Mouse (Mus musculus): ENCODE data around the gene Sinhcaf.

Sinhcaf gene

GRCm38 (mm10) chr6:148945509-148946408, 508 bp downstream of the Sinhcaf start:
- peak; percentile 73 for DNase-seq (ENCODE audit: low read depth, low spot score)

GRCm38 (mm10) chr6:148944767-148945508, 1.3 kb downstream of the Sinhcaf start:
- DNase-seq (ENCODE audit: low read depth, low spot score), result no peak

- DNase-seq (ENCODE audit: low read depth, low spot score), result peak; percentile 83
Observed at GRCm38 (mm10) chr6:148944344-148944766, 1.9 kb downstream of the Sinhcaf start.

GRCm38 (mm10) chr6:148943695-148944094, 2.6 kb downstream of the Sinhcaf start:
- DNase-seq (ENCODE audit: low read depth, low spot score), result no peak

GRCm38 (mm10) chr6:148942406-148942805, 3.9 kb downstream of the Sinhcaf start:
- no peak for DNase-seq (ENCODE audit: low read depth, low spot score)

- no peak for DNase-seq (ENCODE audit: low read depth, low spot score)
Observed at GRCm38 (mm10) chr6:148941880-148942279, 4.4 kb downstream of the Sinhcaf start.

- peak; percentile 64 for DNase-seq (ENCODE audit: low read depth, low spot score)
Observed at GRCm38 (mm10) chr6:148940383-148940782, 5.9 kb downstream of the Sinhcaf start.

- no peak for DNase-seq (ENCODE audit: low read depth, low spot score)
Observed at GRCm38 (mm10) chr6:148937693-148938092, 8.6 kb downstream of the Sinhcaf start.

GRCm38 (mm10) chr6:148934961-148935590, 11.2 kb downstream of the Sinhcaf start:
- no peak for DNase-seq (ENCODE audit: low read depth, low spot score)

- DNase-seq (ENCODE audit: low read depth, low spot score), result peak; percentile 51
Observed at GRCm38 (mm10) chr6:148931281-148931680, 15.0 kb downstream of the Sinhcaf start.

- no peak for DNase-seq (ENCODE audit: low read depth, low spot score)
Observed at GRCm38 (mm10) chr6:148918841-148919398, 27.3 kb downstream of the Sinhcaf start.

GRCm38 (mm10) chr6:148917672-148918071, 28.6 kb downstream of the Sinhcaf start:
- no peak for DNase-seq (ENCODE audit: low read depth, low spot score)

GRCm38 (mm10) chr6:148916817-148917216, 29.4 kb downstream of the Sinhcaf start:
- peak; percentile 56 for DNase-seq (ENCODE audit: low read depth, low spot score)

GRCm38 (mm10) chr6:148913938-148914337, 32.3 kb downstream of the Sinhcaf start:
- peak; percentile 78 for DNase-seq (ENCODE audit: low read depth, low spot score)

- DNase-seq (ENCODE audit: low read depth, low spot score), result peak; percentile 67
Observed at GRCm38 (mm10) chr6:148911906-148912305, 34.4 kb downstream of the Sinhcaf start.

- no peak for DNase-seq (ENCODE audit: low read depth, low spot score)
Observed at GRCm38 (mm10) chr6:148906958-148907357, 39.3 kb downstream of the Sinhcaf start.

- DNase-seq (ENCODE audit: low read depth, low spot score), result no peak
Observed at GRCm38 (mm10) chr6:148902728-148903127, 43.5 kb downstream of the Sinhcaf start.

- no peak for DNase-seq (ENCODE audit: low read depth, low spot score)
Observed at GRCm38 (mm10) chr6:148896507-148896851, 49.8 kb downstream of the Sinhcaf start.

- peak; percentile 98 for DNase-seq (ENCODE audit: low read depth, low spot score)
Observed at GRCm38 (mm10) chr6:148895773-148896506, 50.3 kb downstream of the Sinhcaf start, which contains the start of gene Caprin2. TSS of gene Caprin2 (minus strand) at chr6:148896237.

GRCm38 (mm10) chr6:148894888-148895772, 51.1 kb downstream of the Sinhcaf start:
- DNase-seq (ENCODE audit: low read depth, low spot score), result no peak
